Mouse (Mus musculus) hindbrain, embryonic 15.5 days (tissue): ENCODE measurements around the gene Rab29. TPM values are rescaled to one million over a fixed set of nuclear protein-coding genes. Genes with fewer than 3 reads are reported as not detected.
"Not testable (repeated sequence)": the region's sequence is repeated elsewhere in the genome, so short reads cannot be mapped to it uniquely, and the experiment has no call there.

Source experiments
- ATAC-seq: fragments of 200-750 bp; cut with Nextera tagmentation; 2 replicates; pipeline ENCODE4 v1.8.0; 2017; ENCODE audit warnings: low read depth, moderate number of reproducible peaks, moderate TSS enrichment; ENCODE audit not compliant: low FRiP score
- H3K27ac ChIP-seq: fragments of 300-500 bp; sonication (generic); replicated peaks from 2 replicates; pipeline ENCODE4 v1.5.1; 2015; ENCODE audit warnings: mild to moderate bottlenecking, inconsistent platforms
- H3K27me3 ChIP-seq: fragments of 300-500 bp; sonication (generic); 2 replicates; pipeline ENCODE4 v1.6.1; 2015; ENCODE audit warnings: control low read depth, inconsistent platforms
- H3K36me3 ChIP-seq: fragments of 300-500 bp; sonication (generic); 2 replicates; pipeline ENCODE4 v1.6.1; 2015; ENCODE audit warnings: control low read depth, inconsistent platforms
- H3K4me1 ChIP-seq: fragments of 300-500 bp; sonication (generic); replicated peaks from 2 replicates; pipeline ENCODE4 v1.6.1; 2015; ENCODE audit warnings: control low read depth, inconsistent platforms
- H3K4me2 ChIP-seq: fragments of 300-500 bp; sonication (generic); 2 replicates; pipeline ENCODE4 v1.6.1; 2015; ENCODE audit warnings: moderate library complexity, mild to moderate bottlenecking, inconsistent platforms
- H3K4me3 ChIP-seq: fragments of 300-500 bp; sonication (generic); 2 replicates; pipeline ENCODE4 v1.5.1; 2015; ENCODE audit warnings: mild to moderate bottlenecking, inconsistent platforms
- H3K9ac ChIP-seq: fragments of 300-500 bp; sonication (generic); 2 replicates; pipeline ENCODE4 v1.6.1; 2015; ENCODE audit warnings: inconsistent platforms
- H3K9me3 ChIP-seq: fragments of 300-500 bp; sonication (generic); 2 replicates; pipeline ENCODE4 v1.6.1; 2016; ENCODE audit warnings: control low read depth, inconsistent platforms
- WGBS: fragments of 180-500 bp; shearing (Covaris S2); methylation state at CpG from one replicate; pipeline ENCODE4 v1.1.7; 2015; 5-methylcytosine and 5-hydroxymethylcytosine counted together
- polyA plus RNA-seq: library from polyadenylated mRNA; unstranded; fragments of >200 nt; fragmentation: Nextera tagmentation; extraction: Ambion mirVana; gene quantifications from 2 replicates; pipeline ENCODE4 v1.2.1, GENCODE M21; 2015

Rab29 gene
- 7.0 and 10.3 TPM in 2 replicates for polyA plus RNA-seq

GRCm38 (mm10) chr1:131867093-131867945 is at the start of gene Rab29:
TSS of gene Rab29 (plus strand) at chr1:131867224.
- Histone ChIP-seq H3K4me1 (peaks cover 7% of the 10 kb centered on the region), H3K27me3 (0 out of 2 replicates have a peak, but pooled peaks cover 4% of the 10 kb centered on the region), H3K27ac (no peak within 1 kb of the TSS), H3K4me3 (peak within 1 kb of the TSS; percentile 53), H3K9ac (peak within 1 kb of the TSS; percentile 30), H3K36me3 (no peaks in the 10 kb centered on the region), H3K9me3 (no peaks in the 10 kb centered on the region), H3K4me2 (peak within 1 kb of the TSS; percentile 74)
- peak; percentile 96 for ATAC-seq
- WGBS = 2% methylated on average over 46 of the region's 46 CpGs

DNA sequence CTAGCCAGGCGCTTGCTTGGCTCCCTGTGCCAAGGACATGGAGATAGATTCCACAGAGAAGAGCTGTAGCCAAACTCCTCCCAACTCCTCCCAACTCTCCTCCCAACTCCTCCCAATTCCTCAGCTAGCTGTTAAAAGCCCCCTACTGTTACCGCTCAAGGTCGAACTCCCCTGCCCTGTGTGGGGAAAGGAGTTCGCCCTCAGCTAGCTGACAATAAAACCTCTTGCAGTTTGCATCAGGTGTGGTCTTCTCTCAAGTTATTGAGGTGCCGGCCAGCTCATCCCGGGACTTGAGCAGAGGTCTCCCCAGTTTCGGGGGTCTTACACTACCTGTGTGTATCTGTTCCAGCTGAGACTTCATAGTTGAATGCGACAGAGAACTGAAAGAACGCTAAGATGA is 46.7 kb upstream of the Rab29 start:
- ATAC-seq, H3K27ac ChIP-seq, H3K4me2 ChIP-seq, H3K9ac ChIP-seq, H3K4me1 ChIP-seq, H3K27me3 ChIP-seq, H3K9me3 ChIP-seq, H3K4me3 ChIP-seq, H3K36me3 ChIP-seq: not testable (repeated sequence)
- WGBS = 70% methylated on average over 9 of the region's 9 CpGs

GRCm38 (mm10) chr1:131820887-131821328 is 46.1 kb upstream of the Rab29 start:
- no peaks in the 10 kb centered on the region for H3K36me3 ChIP-seq
- H3K9ac ChIP-seq = no peak overlapping the region
- WGBS = 68% methylated on average over 10 of the region's 10 CpGs
- H3K9me3 ChIP-seq = no peaks in the 10 kb centered on the region
- H3K4me3 ChIP-seq = no peak overlapping the region
- no peaks in the 10 kb centered on the region for H3K27me3 ChIP-seq
- H3K4me2 ChIP-seq = no peak overlapping the region
- H3K27ac ChIP-seq = no peak overlapping the region
- H3K4me1 ChIP-seq = no peaks in the 10 kb centered on the region
- no peak for ATAC-seq

DNA sequence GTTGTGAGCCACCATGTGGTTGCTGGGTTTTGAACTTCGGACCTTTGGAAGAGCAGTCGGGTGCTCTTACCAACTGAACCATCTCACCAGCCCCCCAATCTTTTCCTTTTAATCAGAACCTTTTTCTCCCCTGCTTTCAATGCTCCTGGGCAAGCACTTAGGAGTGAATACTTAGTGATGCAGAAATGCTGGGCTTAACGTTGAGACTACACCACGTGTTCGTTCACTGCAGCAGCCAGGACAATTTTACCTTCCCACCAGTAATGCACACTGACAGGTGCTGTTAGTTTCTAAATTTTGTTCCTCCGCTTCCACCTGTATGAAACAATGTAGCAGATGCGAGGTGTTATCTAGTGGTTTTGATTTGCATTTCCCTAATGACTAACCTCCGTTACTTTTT is 44.7 kb upstream of the Rab29 start:
- Histone ChIP-seq H3K4me3 (no peak overlapping the region), H3K9me3 (no peaks in the 10 kb centered on the region), H3K4me1 (no peaks in the 10 kb centered on the region; the same call in 1 of the 2 replicates), H3K36me3 (no peaks in the 10 kb centered on the region), H3K9ac (no peak overlapping the region), H3K27me3 (no peaks in the 10 kb centered on the region), H3K27ac (no peak overlapping the region), H3K4me2 (no peak overlapping the region)
- 72% methylated on average over 8 of the region's 8 CpGs for WGBS
- ATAC-seq = no peak

DNA sequence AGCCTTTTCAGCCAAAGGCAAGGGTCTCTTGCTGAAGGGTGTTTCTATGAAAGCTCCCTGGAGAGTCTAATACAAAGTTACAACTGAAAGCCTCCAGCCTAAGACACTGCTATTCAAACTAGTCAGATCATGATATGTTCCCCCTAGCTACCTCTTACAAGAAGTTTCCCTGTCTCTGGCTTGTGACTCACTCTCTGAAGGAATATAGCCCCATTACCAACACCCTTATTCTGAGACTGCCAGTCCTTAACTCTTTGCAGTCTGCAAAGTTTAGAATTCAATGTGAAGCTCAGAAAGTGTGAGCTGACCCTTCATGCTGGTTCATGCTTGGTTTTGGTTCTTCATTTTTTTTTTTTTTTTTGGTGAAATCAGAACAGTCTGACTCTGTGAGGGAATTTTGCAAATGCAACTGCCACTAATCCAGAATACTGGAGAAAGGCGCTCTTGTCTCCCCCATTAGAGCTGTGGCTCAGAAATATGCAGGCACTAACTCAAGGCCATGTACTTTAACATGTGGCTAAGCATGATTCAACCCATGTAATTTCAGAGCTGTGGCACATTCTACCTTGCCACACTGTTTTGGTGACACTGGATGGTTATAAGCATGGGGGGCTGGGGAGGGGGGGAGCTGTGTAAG is 44.0 kb upstream of the Rab29 start:
- no peaks in the 10 kb centered on the region for H3K27me3 ChIP-seq
- H3K4me1 ChIP-seq = no peaks in the 10 kb centered on the region; the same call in 1 of the 2 replicates
- 97% methylated on average over 1 of the region's 1 CpGs for WGBS
- no peaks in the 10 kb centered on the region for H3K36me3 ChIP-seq
- H3K27ac ChIP-seq = no peak overlapping the region
- no peak overlapping the region for H3K4me2 ChIP-seq
- no peak for ATAC-seq
- no peaks in the 10 kb centered on the region for H3K9me3 ChIP-seq
- H3K9ac ChIP-seq = no peak overlapping the region
- no peak overlapping the region for H3K4me3 ChIP-seq

DNA sequence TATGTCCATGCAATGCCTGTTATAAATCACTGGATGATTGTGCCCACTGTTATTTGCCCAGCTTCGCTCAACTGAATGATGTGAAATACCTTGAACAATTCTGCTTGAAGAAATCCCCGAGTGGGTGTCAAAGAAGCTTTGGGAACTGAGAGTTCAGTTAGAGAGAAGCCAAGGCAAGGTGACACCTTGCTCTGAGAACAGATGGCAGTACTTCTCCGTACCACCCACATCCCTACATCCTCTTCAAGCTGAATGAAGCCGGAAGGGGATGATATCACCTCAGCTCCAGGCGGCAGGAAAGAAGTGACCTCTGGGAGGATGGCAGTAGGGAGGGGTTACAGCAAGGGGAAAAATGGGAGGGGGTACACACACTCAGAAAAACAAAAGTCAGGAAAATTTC is 43.5 kb upstream of the Rab29 start:
- Histone ChIP-seq H3K4me1 (peaks cover 3% of the 10 kb centered on the region), H3K4me3 (no peak overlapping the region), H3K4me2 (no peak overlapping the region), H3K9me3 (no peaks in the 10 kb centered on the region), H3K27ac (no peak overlapping the region), H3K9ac (no peak overlapping the region), H3K27me3 (no peaks in the 10 kb centered on the region), H3K36me3 (no peaks in the 10 kb centered on the region)
- no peak for ATAC-seq
- 68% methylated on average over 5 of the region's 5 CpGs for WGBS

DNA sequence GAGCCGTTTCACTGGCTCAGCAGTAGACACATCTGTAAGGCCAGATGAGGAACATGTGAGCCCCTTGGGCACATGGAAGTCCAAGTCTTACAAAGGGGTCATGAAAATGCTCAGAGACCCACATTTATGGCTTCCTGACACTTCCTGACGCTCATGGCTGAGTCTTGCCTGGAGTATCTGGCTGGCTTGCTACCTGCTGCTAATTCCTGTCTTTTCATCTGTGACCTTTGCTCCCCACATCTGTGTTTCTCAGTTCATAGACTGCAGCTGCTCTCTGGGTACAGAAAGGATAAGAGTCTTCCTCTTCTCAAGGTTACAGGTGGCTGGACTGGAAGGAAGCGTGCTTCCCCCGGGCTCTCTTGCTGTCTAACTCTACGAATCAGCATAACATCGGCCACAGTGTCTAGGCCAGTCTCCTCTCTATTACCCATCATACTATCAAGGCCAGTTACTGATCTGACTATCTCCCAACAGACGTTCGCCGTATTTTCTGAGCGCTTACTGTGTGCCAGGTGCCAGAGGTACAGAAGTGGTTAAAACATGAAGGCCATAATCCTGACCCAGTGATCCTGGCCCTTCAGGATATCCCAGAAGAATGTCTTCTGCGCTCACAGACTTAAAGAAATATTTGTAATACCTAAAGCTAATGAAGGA is 42.4 kb upstream of the Rab29 start:
- peaks cover 13% of the 10 kb centered on the region for H3K4me1 ChIP-seq
- no peak overlapping the region for H3K27ac ChIP-seq
- 92% methylated on average over 11 of the region's 11 CpGs for WGBS
- ATAC-seq = no peak
- H3K4me2 ChIP-seq = no peak overlapping the region
- no peak overlapping the region for H3K9ac ChIP-seq
- H3K4me3 ChIP-seq = no peak overlapping the region
- no peaks in the 10 kb centered on the region for H3K9me3 ChIP-seq
- no peaks in the 10 kb centered on the region for H3K27me3 ChIP-seq
- H3K36me3 ChIP-seq = no peaks in the 10 kb centered on the region

DNA sequence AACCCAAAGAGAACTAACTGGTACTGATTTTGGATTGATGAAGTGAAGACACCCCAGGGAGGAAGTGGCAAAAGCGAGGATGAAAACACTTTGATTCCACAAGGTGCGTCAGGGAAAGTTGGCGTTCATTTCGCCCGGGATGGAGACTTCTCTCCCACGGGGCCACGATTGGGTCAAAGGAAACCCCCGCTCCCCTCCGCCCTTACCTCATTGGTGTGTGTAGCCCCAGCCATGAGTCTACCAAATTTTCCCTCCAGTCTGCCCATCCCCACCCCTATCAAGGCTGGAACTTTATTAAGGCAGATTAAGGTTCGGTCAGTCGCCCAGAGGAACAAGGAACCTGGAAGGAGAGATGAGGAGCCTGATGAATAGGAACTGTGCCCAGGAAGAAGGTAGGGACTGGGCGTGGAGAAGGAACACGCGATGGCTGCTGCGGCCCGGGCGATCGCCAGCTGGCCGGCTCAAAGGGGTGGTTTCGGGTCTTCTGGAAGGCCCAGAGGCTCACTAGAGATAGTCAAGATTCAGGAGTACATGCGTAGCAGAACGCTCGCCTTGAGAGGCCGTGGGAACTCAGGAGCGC is 39.7 kb upstream of the Rab29 start, which contains the start of gene Slc41a1:
Gene Slc41a1, plus strand, starts transcription at position 287 of the 580 bp plus-strand sequence.
- no peaks in the 10 kb centered on the region for H3K9me3 ChIP-seq
- H3K4me2 ChIP-seq = peak within 1 kb of the TSS; percentile 64
- WGBS = 1% methylated on average over 25 of the region's 25 CpGs
- peak within 1 kb of the TSS; percentile 91 for H3K4me3 ChIP-seq
- H3K27ac ChIP-seq = peak within 1 kb of the TSS; percentile 89
- H3K4me1 ChIP-seq = peaks cover 39% of the 10 kb centered on the region
- no peaks in the 10 kb centered on the region for H3K36me3 ChIP-seq
- no peaks in the 10 kb centered on the region for H3K27me3 ChIP-seq
- peak within 1 kb of the TSS; percentile 89 for H3K9ac ChIP-seq
- ATAC-seq = no peak; the same call in 1 of the 2 replicates

DNA sequence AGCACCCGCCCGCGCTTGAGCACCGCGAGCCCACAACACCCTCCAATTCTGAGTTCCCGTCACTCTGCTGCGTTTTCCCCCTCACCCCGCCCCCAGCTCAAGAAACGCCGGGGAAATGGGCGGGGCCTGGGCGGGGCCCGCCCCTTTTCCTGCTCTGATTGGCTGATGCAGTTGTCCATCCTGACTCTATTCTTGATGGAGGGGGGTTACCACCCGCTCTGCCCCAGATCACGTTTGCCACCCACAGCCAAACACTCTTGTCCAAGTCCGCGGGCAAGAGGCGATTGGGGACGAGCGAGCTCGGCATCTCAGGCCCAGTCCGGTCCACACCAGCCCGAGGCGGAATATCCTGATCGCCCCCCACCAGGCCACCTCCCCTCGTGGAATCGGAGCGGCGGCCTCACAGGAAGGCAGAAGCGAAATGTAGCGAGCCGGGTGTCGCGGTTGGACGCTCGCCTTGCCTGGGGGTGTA is 39.2 kb upstream of the Rab29 start:
- 0% methylated on average over 36 of the region's 36 CpGs for WGBS
- no peaks in the 10 kb centered on the region for H3K36me3 ChIP-seq
- H3K27ac ChIP-seq = peak overlapping the region; percentile 89

DNA sequence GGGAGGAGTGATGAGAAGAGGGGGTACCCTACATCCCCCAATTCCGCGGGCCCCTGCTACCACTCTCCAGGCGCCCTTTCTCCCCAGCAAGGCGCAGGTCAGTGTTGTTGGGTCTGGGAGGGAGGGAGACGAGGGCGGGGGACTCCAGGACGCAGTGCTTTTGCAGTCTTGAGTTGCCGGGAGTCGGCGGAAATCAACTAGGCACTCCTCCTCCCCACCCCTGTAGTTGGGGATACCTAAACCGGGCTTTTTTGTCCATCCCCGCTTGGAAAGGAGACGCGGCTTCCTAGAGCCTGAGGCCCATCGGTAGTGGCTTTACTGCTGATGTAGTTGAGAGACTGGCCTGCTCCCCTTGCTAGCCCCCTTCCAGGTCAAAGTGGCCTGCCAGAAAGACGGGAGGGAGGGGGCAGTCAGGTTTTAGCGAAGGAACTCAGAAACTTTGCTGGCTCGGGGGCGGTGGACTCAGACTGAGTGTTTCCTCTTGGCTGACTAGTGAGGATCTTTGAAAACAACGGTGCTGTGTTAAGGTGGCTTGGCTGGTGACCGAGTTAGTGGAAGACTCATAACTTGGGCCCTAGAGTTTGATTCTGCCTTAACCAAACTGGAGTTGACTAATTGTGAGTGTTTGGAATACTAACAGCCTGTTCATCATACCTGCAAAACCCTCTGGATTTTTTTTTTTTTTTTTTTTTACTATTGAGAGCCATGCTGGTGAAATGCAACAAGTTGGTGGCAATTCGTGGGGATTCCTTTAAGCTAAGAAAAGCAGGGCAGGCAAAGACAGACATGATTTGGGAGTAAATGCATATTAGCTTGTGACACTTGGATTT is 38.5 kb upstream of the Rab29 start:
- Histone ChIP-seq H3K4me3 (peak overlapping the region; percentile 91), H3K27ac (peak overlapping the region; percentile 89), H3K9ac (peak overlapping the region; percentile 89), H3K27me3 (no peaks in the 10 kb centered on the region), H3K4me1 (peaks cover 46% of the 10 kb centered on the region), H3K36me3 (no peaks in the 10 kb centered on the region), H3K9me3 (no peaks in the 10 kb centered on the region), H3K4me2 (peak overlapping the region; percentile 64)
- no peak; the same call in none of the 2 replicates for ATAC-seq
- WGBS = 2% methylated on average over 22 of the region's 22 CpGs

More for the DNA sequence above, 39.2 kb upstream of the Rab29 start:
- Histone ChIP-seq H3K9me3 (no peaks in the 10 kb centered on the region), H3K4me1 (peaks cover 45% of the 10 kb centered on the region), H3K27me3 (no peaks in the 10 kb centered on the region), H3K4me2 (peak overlapping the region; percentile 64), H3K9ac (peak overlapping the region; percentile 89), H3K4me3 (peak overlapping the region; percentile 91)
- ATAC-seq = peak; percentile 96

GRCm38 (mm10) chr1:131829279-131829678 is 37.7 kb upstream of the Rab29 start:
- H3K27ac ChIP-seq = no peak overlapping the region
- H3K4me1 ChIP-seq = peaks cover 46% of the 10 kb centered on the region
- H3K4me2 ChIP-seq = peak overlapping the region; percentile 64
- H3K4me3 ChIP-seq = peak overlapping the region; percentile 91
- H3K9ac ChIP-seq = peak overlapping the region; percentile 14; the same call in 1 of the 2 replicates
- H3K27me3 ChIP-seq = no peaks in the 10 kb centered on the region
- ATAC-seq = no peak
- H3K36me3 ChIP-seq = no peaks in the 10 kb centered on the region
- H3K9me3 ChIP-seq = no peaks in the 10 kb centered on the region
- 43% methylated on average over 5 of the region's 5 CpGs for WGBS
